Mouse (Mus musculus) spleen, postnatal 10 days (tissue): ENCODE results near the gene Rpl14.

Source experiments
- DNase-seq, 2 experiments: peaks; one replicate each; pipeline ENCODE4 v3.0.0; 2021 to 2022; ENCODE audit warnings: low spot score in 2 of 2

Gene Rpl14

GRCm38 (mm10) chr9:120603956-120604355 is 32.7 kb downstream of the Rpl14 start:
- no peak for DNase-seq

DNA sequence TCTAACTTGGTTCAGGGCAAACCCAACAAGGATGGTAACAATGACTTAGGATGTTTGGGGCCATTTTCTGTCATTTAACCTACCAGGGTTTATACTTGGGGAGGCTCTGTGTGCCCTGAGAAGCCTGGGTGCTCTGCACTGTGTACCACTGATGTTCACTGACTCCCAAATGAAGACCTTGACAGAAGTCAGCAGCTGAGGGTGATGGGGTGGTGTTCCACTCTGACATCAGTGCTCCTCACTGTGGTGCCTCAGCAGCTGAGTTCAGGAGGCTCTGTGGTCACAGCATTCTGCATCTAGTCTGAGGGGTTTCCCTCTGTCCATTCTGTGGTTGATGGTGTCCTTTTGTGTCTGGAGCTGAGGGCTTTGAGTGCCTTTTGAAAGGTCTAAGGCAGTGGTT is 39.8 kb downstream of the Rpl14 start:
- DNase-seq: no peak

GRCm38 (mm10) chr9:120614059-120614458 is 42.8 kb downstream of the Rpl14 start:
- no peak for DNase-seq

- DNase-seq: no peak
These were observed 46.9 kb downstream of the Rpl14 start for GRCm38 (mm10) chr9:120618101-120618500.

GRCm38 (mm10) chr9:120619347-120619708 is 48.1 kb downstream of the Rpl14 start:
- no peak for DNase-seq

DNA sequence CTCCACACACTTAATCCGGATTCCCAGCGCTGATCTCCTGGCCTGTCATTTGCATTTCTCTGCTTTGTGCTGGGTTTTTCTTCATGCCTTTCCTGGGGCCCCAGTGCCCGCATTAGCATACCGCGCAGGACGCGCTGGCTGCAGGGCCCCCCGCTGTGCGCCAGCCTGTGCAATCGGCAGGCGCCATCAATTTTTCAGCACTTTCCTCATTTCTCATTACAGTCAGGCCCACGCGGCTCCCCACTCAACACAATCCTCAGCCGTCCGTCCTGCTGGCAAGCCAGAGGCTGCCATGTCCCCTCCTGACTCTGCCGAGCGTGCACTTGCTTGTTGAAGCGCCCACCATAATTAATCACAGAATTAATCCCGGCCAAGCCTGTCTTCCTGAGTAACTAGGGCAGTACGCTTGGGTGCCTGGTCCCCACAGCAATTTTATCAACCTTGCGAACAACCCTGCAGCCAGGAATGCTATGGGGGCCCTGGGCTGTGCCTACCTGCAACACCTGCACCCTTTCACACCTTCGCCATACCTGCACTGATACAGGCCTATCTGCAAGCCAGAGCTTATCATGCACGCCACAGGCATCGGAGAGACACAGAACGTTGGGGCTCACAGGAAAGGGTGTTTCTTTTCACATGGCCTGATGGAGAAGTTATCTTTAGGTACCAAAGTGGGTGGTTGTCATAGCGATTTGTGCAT is 48.6 kb downstream of the Rpl14 start:
- DNase-seq: no peak

DNA sequence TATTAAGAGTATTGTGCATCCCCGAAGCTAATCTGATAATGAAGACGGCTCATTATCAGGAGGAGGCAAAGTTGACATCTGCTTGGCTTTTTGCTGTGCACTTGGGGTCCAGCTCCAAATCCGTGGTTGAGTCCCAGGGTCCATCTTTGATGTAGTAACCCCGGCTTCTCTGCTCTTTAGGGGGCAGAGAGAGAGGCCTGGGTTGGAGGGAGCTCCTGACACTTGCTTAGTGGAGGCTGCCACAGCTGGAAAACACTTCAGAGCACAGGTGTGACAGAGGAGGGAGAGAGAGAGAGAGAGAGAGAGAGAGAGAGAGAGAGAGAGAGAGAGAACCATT is 49.1 kb downstream of the Rpl14 start:
- no peak for DNase-seq
